Mouse (Mus musculus): ENCODE data around the gene Xpo1. TPM values are rescaled to one million over a fixed set of nuclear protein-coding genes. Genes with fewer than 3 reads are reported as not detected.
A peak's percentile ranks its signal among the peaks of the same experiment; 100 is the strongest.
"Not testable (repeated sequence)": the region's sequence is repeated elsewhere in the genome, so short reads cannot be mapped to it uniquely, and the experiment has no call there.

Gene Xpo1
- 10 to 100 TPM; 72.4 to 80.0 TPM for total RNA-seq (2021)

GRCm38 (mm10) chr11:23255427-23256193 is at the start of gene Xpo1:
Xpo1 (plus strand) TSS chr11:23256041.
- peak; percentile 100 for DNase-seq

GRCm38 (mm10) chr11:23209717-23210116 is 46.1 kb upstream of the Xpo1 start:
- no peak for DNase-seq

GRCm38 (mm10) chr11:23210590-23211510 is 45.0 kb upstream of the Xpo1 start:
- DNase-seq, result peak; percentile 73

GRCm38 (mm10) chr11:23217430-23217829 is 38.4 kb upstream of the Xpo1 start:
- peak; percentile 22 for DNase-seq

GRCm38 (mm10) chr11:23236015-23236414 is 19.8 kb upstream of the Xpo1 start:
- no peak for DNase-seq

GRCm38 (mm10) chr11:23253931-23254330 is 1.9 kb upstream of the Xpo1 start:
- DNase-seq, result no peak

GRCm38 (mm10) chr11:23254548-23254947 is 1.3 kb upstream of the Xpo1 start:
- no peak for DNase-seq

- DNase-seq, result no peak
These were observed 801 bp upstream of the Xpo1 start for GRCm38 (mm10) chr11:23255053-23255426.

GRCm38 (mm10) chr11:23256194-23256802 is 457 bp downstream of the Xpo1 start:
- no peak for DNase-seq

GRCm38 (mm10) chr11:23256803-23257704 is 1.2 kb downstream of the Xpo1 start:
- peak; percentile 79 for DNase-seq

- DNase-seq, result no peak
These were observed 3.2 kb downstream of the Xpo1 start for GRCm38 (mm10) chr11:23259073-23259472.

GRCm38 (mm10) chr11:23259481-23259880 is 3.6 kb downstream of the Xpo1 start:
- DNase-seq, result no peak

- no peak for DNase-seq
These were observed 4.3 kb downstream of the Xpo1 start for GRCm38 (mm10) chr11:23260186-23260585.

GRCm38 (mm10) chr11:23261490-23261889 is 5.6 kb downstream of the Xpo1 start:
- DNase-seq, result no peak

- no peak for DNase-seq
These were observed 9.1 kb downstream of the Xpo1 start for GRCm38 (mm10) chr11:23264949-23265348.

GRCm38 (mm10) chr11:23271770-23272724 is 16.2 kb downstream of the Xpo1 start:
- peak; percentile 26 for DNase-seq

GRCm38 (mm10) chr11:23275780-23276179 is 19.9 kb downstream of the Xpo1 start:
- no peak for DNase-seq

- no peak for DNase-seq
These were observed 28.6 kb downstream of the Xpo1 start for GRCm38 (mm10) chr11:23284469-23284868.

- not testable (repeated sequence) for DNase-seq
These were observed 33.0 kb downstream of the Xpo1 start for GRCm38 (mm10) chr11:23288866-23289265.

GRCm38 (mm10) chr11:23297379-23297778 is 41.5 kb downstream of the Xpo1 start:
- DNase-seq, result no peak

- DNase-seq, result no peak
These were observed 42.5 kb downstream of the Xpo1 start for GRCm38 (mm10) chr11:23298301-23298700.

All from heart, postnatal 4 days (tissue).